Mouse (Mus musculus) neural tube, embryonic 12.5 days (tissue): ENCODE data around the gene Pknox2. TPM values are rescaled to one million over a fixed set of nuclear protein-coding genes. Genes with fewer than 3 reads are reported as not detected.

Experiments used
- ATAC-seq: fragments of 200-750 bp; cut with Nextera tagmentation; 2 replicates; pipeline ENCODE4 v1.8.0; 2017; ENCODE audit warnings: low read depth, mild to moderate bottlenecking, moderate TSS enrichment, moderate library complexity; ENCODE audit not compliant: low FRiP score
- H3K27ac ChIP-seq: fragments of 300-500 bp; sonication (generic); 2 replicates; pipeline ENCODE4 v1.5.1; 2016
- H3K27me3 ChIP-seq: fragments of 300-500 bp; sonication (generic); replicated peaks from 2 replicates; pipeline ENCODE4 v1.6.1; 2016; ENCODE audit warnings: mild to moderate bottlenecking
- H3K36me3 ChIP-seq: fragments of 300-500 bp; sonication (generic); 2 replicates; pipeline ENCODE4 v1.6.1; 2016; ENCODE audit warnings: mild to moderate bottlenecking
- H3K4me1 ChIP-seq: fragments of 300-500 bp; sonication (generic); 2 replicates; pipeline ENCODE4 v1.6.1; 2016
- H3K4me2 ChIP-seq: fragments of 300-500 bp; sonication (generic); replicated peaks from 2 replicates; pipeline ENCODE4 v1.6.1; 2016; ENCODE audit warnings: mild to moderate bottlenecking
- H3K4me3 ChIP-seq: fragments of 300-500 bp; sonication (generic); 2 replicates; pipeline ENCODE4 v1.5.1; 2016
- H3K9ac ChIP-seq: fragments of 300-500 bp; sonication (generic); 2 replicates; pipeline ENCODE4 v1.6.1; 2016; ENCODE audit warnings: mild to moderate bottlenecking
- H3K9me3 ChIP-seq: fragments of 300-500 bp; sonication (generic); 2 replicates; pipeline ENCODE4 v1.6.1; 2016; ENCODE audit warnings: mild to moderate bottlenecking
- WGBS: fragments of 180-500 bp; shearing (Covaris S2); methylation state at CpG from one replicate; pipeline ENCODE4 v1.1.7; 2016; 5-methylcytosine and 5-hydroxymethylcytosine counted together
- polyA plus RNA-seq: library from polyadenylated mRNA; unstranded; fragments of >200 nt; fragmentation: Nextera tagmentation; extraction: Ambion mirVana; gene quantifications from 2 replicates; pipeline ENCODE4 v1.2.1, GENCODE M21; 2016

The Pknox2 gene
- polyA plus RNA-seq, 1 experiment from 2014 or later: 45.2 TPM

DNA sequence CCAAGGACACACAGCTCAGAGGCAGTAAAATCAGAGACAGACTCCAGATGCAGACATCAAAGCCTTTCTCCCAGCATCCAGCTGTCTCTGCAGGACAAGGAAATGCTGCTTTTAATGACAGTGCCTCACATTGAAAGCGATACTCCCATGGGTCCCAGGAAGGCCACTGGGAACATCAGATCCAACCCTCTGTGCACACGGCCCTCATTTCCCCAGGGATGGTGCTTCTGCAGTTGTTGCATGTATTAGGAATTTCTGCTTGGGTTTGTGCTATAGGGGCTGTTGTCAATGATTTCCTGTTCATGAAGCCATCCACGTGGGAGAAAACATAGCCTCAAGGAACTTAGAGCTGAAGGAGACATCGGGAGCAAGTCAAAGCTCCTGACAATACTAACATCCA, 8.3 kb downstream of the Pknox2 start:
- Histone ChIP-seq H3K27me3 (no peaks in the 10 kb centered on the region), H3K4me1 (peaks cover 54% of the 10 kb centered on the region), H3K27ac (no peak overlapping the region), H3K4me3 (no peak overlapping the region), H3K4me2 (peak overlapping the region; percentile 47; the same call in 1 of the 2 replicates), H3K9me3 (no peaks in the 10 kb centered on the region), H3K9ac (no peak overlapping the region), H3K36me3 (no peaks in the 10 kb centered on the region; the same call in 1 of the 2 replicates)
- WGBS: 37% methylated on average over 4 of the region's 4 CpGs
- no peak for ATAC-seq

DNA sequence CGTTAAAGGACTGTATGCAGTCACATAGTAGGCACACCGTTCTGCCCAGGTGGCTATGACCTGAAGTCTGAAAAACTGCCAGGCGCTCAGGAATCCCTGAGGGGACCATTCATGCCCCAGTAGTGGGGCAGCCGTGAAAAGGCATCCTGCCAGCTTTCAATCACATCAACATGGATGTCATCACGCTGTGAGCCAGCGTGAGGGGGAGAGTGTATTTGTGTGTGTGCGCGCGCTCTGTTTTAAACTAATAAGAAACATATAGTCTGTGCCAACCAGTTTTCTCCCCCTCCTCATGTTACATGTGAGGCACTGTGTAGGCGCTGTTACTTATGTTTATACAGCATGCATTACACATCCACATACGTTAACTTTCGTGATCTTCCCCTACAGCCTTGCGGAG, 10.9 kb downstream of the Pknox2 start:
- ATAC-seq: no peak

DNA sequence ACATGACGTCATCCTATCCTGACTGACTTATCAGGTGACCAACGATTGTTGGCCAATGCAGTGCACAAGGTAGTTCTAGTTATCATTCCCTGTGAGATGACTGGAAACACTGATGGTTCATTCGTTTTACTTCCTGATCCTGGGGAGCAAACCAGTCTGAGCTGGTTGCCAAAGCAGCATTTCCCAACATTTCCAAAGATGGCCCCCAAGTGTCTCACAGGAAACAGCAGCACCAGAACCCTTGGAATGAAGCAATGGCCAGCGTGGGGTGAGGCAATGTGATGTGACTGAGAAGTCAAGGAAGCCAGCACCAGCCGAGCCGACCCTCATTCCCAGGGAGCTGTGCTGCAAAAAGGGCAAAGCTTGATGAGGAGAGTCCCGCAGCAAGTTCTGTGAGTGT, 13.7 kb downstream of the Pknox2 start:
- WGBS: 86% methylated on average over 7 of the region's 7 CpGs
- no peak overlapping the region for H3K4me2 ChIP-seq
- no peak overlapping the region for H3K9ac ChIP-seq
- no peaks in the 10 kb centered on the region; the same call in 1 of the 2 replicates for H3K36me3 ChIP-seq
- peaks cover 6% of the 10 kb centered on the region; the same call in 1 of the 2 replicates for H3K4me1 ChIP-seq
- no peak overlapping the region for H3K27ac ChIP-seq
- no peaks in the 10 kb centered on the region for H3K9me3 ChIP-seq
- no peak overlapping the region for H3K4me3 ChIP-seq
- H3K27me3 ChIP-seq: no peaks in the 10 kb centered on the region
- ATAC-seq: no peak

More for the DNA sequence above, 10.9 kb downstream of the Pknox2 start:
- WGBS: 81% methylated on average over 13 of the region's 13 CpGs
- peaks cover 31% of the 10 kb centered on the region for H3K4me1 ChIP-seq
- no peak overlapping the region for H3K27ac ChIP-seq
- H3K27me3 ChIP-seq: no peaks in the 10 kb centered on the region
- H3K9me3 ChIP-seq: no peaks in the 10 kb centered on the region
- H3K4me3 ChIP-seq: no peak overlapping the region
- no peak overlapping the region for H3K9ac ChIP-seq
- H3K36me3 ChIP-seq: no peaks in the 10 kb centered on the region; the same call in 1 of the 2 replicates
- no peak overlapping the region for H3K4me2 ChIP-seq

DNA sequence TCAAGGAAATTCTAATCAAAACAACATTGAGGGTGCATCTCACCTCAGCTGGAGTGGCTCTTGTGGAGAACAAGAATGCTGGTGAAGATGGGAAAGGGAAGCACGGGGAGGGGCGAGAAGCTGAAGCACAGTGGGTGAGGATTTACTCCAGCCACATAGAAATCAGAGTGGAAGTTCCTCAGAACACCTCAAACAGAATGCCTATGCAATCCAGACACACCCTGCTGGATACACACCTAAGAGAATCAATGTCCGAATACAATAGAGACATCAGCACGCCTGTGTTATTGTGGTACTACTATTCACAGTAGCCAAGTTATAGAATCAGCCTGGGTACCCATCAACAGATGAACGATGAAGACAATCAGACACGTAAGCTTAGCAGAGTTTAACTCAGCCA, 18.2 kb downstream of the Pknox2 start:
- WGBS: 93% methylated on average over 6 of the region's 6 CpGs
- H3K27me3 ChIP-seq: peaks cover 8% of the 10 kb centered on the region; the same call in 1 of the 2 replicates
- no peaks in the 10 kb centered on the region; the same call in 1 of the 2 replicates for H3K36me3 ChIP-seq
- no peaks in the 10 kb centered on the region; the same call in 1 of the 2 replicates for H3K4me1 ChIP-seq
- no peak overlapping the region for H3K9ac ChIP-seq
- H3K9me3 ChIP-seq: no peaks in the 10 kb centered on the region
- no peak overlapping the region for H3K4me2 ChIP-seq
- H3K4me3 ChIP-seq: no peak overlapping the region
- ATAC-seq: no peak
- no peak overlapping the region for H3K27ac ChIP-seq

DNA sequence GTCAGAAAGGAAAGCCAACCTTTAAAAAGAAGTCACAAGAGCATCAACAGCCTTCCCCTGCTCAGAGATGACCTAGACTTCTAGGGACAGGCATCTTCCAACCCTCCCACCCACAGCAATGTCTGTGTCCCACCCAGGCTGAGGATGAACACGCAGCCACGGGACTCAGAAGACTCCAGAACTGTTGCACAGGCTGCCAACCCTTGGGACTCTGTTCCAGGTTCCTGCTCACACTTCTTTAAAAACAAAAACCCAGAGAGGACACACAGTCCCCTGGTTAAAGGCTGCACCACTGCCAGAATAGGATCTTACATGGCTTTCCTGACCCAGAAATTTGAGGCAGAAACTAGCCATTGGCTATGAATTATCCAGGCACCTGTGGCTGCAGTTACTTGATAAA, 21.0 kb downstream of the Pknox2 start:
- Histone ChIP-seq H3K4me2 (no peak overlapping the region), H3K4me3 (no peak overlapping the region), H3K27ac (no peak overlapping the region), H3K36me3 (no peaks in the 10 kb centered on the region; the same call in 1 of the 2 replicates), H3K9ac (no peak overlapping the region), H3K27me3 (peaks cover 8% of the 10 kb centered on the region; the same call in 1 of the 2 replicates), H3K4me1 (peaks cover 23% of the 10 kb centered on the region), H3K9me3 (no peaks in the 10 kb centered on the region)
- WGBS: 88% methylated on average over 2 of the region's 2 CpGs
- no peak for ATAC-seq

DNA sequence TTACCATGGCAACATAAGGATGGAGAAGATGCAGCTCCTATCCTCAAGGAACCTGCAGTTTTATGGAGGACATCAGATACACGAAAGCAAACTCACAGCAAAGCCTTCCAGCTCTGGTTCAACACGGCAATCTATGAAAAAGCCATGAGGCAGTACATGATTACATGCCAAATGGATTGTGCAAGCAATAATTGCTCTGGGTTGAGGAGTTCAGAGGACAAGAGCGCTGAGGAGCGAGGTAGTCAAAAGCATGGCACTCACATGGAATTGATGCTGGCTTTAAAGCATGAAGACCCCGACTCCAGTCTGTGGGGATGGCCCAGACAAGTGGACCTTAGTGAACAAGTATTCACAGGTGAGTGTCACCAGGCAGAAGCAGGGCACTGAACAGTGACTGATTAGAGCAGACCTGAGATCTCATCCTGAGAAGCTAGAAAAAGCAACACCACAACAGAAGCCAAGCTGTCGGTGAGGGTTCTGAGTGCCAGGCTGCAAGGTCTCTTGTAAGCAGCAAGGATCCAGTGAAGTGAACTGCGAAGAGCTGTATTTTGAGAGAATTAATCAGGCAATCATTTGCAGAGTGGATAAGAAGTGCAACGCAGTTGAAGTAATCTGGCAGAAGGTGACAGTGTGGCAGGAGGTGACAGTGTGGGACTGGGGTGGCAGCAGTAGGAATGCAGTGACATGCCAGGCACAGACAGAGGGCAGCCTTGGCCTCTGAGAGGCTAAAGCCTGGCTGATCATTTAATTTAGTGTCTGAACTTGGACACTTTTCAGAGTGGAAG, 22.3 kb downstream of the Pknox2 start:
- Histone ChIP-seq H3K27me3 (peaks cover 15% of the 10 kb centered on the region; the same call in 1 of the 2 replicates), H3K4me2 (no peak overlapping the region), H3K4me1 (peaks cover 31% of the 10 kb centered on the region), H3K27ac (no peak overlapping the region), H3K4me3 (no peak overlapping the region), H3K9me3 (no peaks in the 10 kb centered on the region), H3K9ac (no peak overlapping the region), H3K36me3 (no peaks in the 10 kb centered on the region; the same call in 1 of the 2 replicates)
- ATAC-seq: no peak
- 84% methylated on average over 8 of the region's 8 CpGs for WGBS

DNA sequence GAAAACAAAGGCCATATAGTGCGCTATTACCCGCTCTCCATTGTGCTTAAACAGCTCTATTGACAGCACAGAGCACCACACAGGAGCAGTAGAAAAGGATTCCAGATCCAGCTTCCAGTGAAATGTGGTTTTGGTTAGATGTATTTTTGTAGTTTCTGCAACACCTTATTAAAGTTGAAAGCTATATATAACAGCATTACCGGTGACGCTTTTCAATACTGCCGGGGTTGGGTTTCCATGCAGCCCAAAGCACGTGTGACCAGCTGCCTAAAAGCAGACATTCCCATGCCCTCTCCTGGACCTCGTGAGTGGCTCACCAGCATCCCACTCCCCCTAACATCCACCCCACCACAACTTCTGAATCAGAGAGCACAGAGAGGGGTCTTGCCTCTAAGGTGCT, 23.8 kb downstream of the Pknox2 start:
- whole genome bisulfite sequencing: 45% methylated on average over 7 of the region's 7 CpGs
- ATAC-seq: no peak
- no peak overlapping the region for H3K27ac ChIP-seq
- H3K36me3 ChIP-seq: no peaks in the 10 kb centered on the region; the same call in 1 of the 2 replicates
- no peak overlapping the region for H3K9ac ChIP-seq
- H3K4me3 ChIP-seq: no peak overlapping the region
- H3K4me1 ChIP-seq: peaks cover 31% of the 10 kb centered on the region
- no peak overlapping the region for H3K4me2 ChIP-seq
- peaks cover 15% of the 10 kb centered on the region; the same call in 1 of the 2 replicates for H3K27me3 ChIP-seq
- H3K9me3 ChIP-seq: no peaks in the 10 kb centered on the region

DNA sequence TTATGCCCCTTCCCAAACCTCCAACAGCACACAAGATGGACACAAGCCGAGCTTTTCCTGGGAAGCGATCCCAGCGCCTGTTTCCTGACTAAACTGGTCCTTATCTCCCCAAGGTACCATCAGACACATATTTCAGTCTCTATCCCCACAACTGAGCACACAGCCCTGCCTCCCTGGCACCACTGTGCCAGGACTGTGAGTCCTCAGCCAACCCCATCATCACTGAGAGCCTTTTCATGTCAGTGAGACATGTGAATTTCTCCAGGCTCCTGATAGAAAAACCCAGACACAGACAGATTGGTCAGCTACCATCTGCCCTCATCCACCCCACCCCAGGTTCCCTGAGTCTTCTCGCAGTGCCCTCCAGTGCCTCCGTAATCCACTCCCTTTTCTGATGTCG, 24.2 kb downstream of the Pknox2 start:
- Histone ChIP-seq H3K9me3 (no peaks in the 10 kb centered on the region), H3K27ac (no peak overlapping the region), H3K4me2 (no peak overlapping the region), H3K4me1 (peaks cover 31% of the 10 kb centered on the region), H3K4me3 (no peak overlapping the region), H3K27me3 (peaks cover 15% of the 10 kb centered on the region; the same call in 1 of the 2 replicates), H3K36me3 (no peaks in the 10 kb centered on the region; the same call in 1 of the 2 replicates), H3K9ac (no peak overlapping the region)
- ATAC-seq: no peak
- 41% methylated on average over 6 of the region's 6 CpGs for WGBS

DNA sequence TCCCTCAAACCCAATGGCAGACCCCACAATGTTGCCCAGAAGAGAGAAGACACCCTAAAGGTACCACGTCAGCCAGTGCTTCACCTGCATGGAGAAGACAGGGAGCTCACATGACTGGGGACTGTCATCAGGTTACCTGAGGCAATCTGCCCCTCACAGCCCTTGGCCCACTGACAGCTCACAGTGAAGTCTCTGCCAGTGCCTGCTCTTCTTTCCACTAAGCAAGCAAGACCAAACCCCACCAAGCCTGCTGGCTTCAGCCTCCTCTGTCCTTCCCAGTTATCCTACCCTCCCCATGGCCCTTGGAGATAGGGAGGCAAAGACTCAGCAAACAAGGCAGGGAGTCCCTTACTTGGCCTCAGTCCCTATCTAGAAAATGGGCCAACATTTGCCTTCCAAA, 24.8 kb downstream of the Pknox2 start:
- H3K27ac ChIP-seq: no peak overlapping the region
- no peak overlapping the region; the same call in 1 of the 2 replicates for H3K4me2 ChIP-seq
- H3K4me1 ChIP-seq: peaks cover 31% of the 10 kb centered on the region
- peaks cover 19% of the 10 kb centered on the region; the same call in 1 of the 2 replicates for H3K27me3 ChIP-seq
- 12% methylated on average over 1 of the region's 1 CpGs for WGBS
- no peaks in the 10 kb centered on the region for H3K9me3 ChIP-seq
- no peak overlapping the region for H3K9ac ChIP-seq
- no peak overlapping the region for H3K4me3 ChIP-seq
- peak; percentile 45; the same call in 1 of the 2 replicates for ATAC-seq
- H3K36me3 ChIP-seq: no peaks in the 10 kb centered on the region; the same call in 1 of the 2 replicates

DNA sequence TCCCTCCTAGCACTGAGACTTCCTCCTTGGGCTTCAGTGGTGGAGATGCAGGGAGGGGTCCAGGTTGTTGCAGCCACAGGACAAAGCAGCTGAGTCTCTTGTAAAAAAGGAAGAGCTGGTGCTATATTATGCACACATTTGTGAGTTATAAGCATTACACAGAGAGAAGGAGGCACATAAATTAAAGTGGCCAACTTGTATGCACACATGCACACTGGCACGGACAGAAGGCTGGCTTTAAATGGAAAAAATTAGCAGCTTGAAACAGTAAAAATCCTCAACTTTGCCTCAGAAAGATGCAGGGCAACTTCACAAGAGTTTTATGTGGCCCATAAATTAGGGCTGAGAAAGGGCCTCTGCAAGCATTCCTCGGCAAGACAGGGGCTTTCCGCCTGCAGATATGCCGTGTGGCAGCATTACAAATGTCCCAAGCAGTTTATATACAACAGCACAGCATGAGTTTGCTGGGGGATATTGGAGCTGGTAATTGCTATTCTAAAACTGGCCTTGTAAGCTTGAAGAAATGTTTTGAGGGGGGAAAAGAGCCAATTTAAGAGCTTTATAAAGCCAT, 25.4 kb downstream of the Pknox2 start:
- Histone ChIP-seq H3K4me3 (no peak overlapping the region), H3K27me3 (peaks cover 19% of the 10 kb centered on the region; the same call in 1 of the 2 replicates), H3K27ac (no peak overlapping the region), H3K4me1 (peaks cover 33% of the 10 kb centered on the region), H3K4me2 (peak overlapping the region; percentile 22; the same call in 1 of the 2 replicates), H3K9ac (no peak overlapping the region), H3K9me3 (no peaks in the 10 kb centered on the region), H3K36me3 (no peaks in the 10 kb centered on the region; the same call in 1 of the 2 replicates)
- ATAC-seq: peak; percentile 37; the same call in 1 of the 2 replicates
- 8% methylated on average over 4 of the region's 4 CpGs for WGBS

DNA sequence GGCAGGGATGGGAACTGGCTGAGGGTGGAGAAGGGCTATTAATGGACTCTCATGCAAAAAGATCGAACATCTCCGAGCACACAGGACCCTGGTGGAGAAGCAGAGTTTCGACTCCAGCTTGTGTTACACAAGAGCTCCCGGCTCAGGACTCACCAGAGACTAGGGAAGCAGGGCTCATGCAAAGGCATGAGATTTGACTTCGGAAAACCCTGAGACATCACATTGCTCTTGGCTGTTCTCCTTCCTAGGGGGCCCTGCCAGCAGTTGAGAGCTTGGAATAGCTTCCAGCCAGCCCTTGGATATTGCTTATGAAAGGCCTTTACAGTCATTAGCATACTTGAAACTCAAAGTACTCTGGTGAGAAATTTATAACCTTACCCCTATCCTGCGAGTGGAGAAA, 26.4 kb downstream of the Pknox2 start:
- peaks cover 39% of the 10 kb centered on the region for H3K4me1 ChIP-seq
- ATAC-seq: no peak

DNA sequence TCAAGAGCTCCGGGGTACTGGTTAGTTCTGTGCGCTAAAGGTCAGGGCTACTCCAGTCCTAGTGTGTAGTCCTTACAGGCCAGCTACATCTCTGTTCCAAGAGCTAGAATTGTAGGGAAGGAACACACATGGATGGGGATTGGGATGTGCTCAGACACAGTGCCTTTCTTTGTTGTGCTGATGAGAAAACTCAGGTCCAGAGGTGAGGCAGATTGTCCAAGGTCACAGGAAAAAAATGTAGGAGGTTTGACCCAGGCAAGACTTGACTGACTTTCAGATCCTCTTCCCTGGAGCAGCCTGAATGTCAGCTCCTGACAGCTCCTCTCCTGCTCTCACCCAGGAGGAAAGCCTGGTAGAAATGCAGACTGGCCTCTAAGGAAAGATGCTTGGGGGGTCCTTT, 29.7 kb downstream of the Pknox2 start:
- H3K27me3 ChIP-seq: peaks cover 11% of the 10 kb centered on the region; the same call in 1 of the 2 replicates
- 93% methylated on average over 2 of the region's 2 CpGs for WGBS
- no peak for ATAC-seq
- no peak overlapping the region for H3K4me2 ChIP-seq
- no peak overlapping the region for H3K9ac ChIP-seq
- H3K4me1 ChIP-seq: peaks cover 48% of the 10 kb centered on the region
- H3K27ac ChIP-seq: no peak overlapping the region
- no peak overlapping the region for H3K4me3 ChIP-seq
- H3K9me3 ChIP-seq: no peaks in the 10 kb centered on the region
- no peaks in the 10 kb centered on the region for H3K36me3 ChIP-seq

More for the DNA sequence above, 26.4 kb downstream of the Pknox2 start:
- no peaks in the 10 kb centered on the region; the same call in 1 of the 2 replicates for H3K36me3 ChIP-seq
- no peaks in the 10 kb centered on the region for H3K9me3 ChIP-seq
- H3K4me2 ChIP-seq: no peak overlapping the region
- H3K27me3 ChIP-seq: peaks cover 19% of the 10 kb centered on the region; the same call in 1 of the 2 replicates
- 42% methylated on average over 6 of the region's 6 CpGs for WGBS
- no peak overlapping the region for H3K4me3 ChIP-seq
- H3K9ac ChIP-seq: no peak overlapping the region
- no peak overlapping the region for H3K27ac ChIP-seq
